Mouse (Mus musculus) E14TG2a.4 (cell line): ENCODE measurements around the gene Mex3d.

Source experiments
- CTCF ChIP-seq: conservative IDR thresholded peaks from 2 replicates; pipeline ENCODE4 v1.5.1; 2014; ENCODE audit warnings: low read length
- NANOG ChIP-seq: IDR thresholded peaks from 2 replicates; pipeline ENCODE4 v1.6.1; 2014; ENCODE audit warnings: borderline replicate concordance, low read length, mixed read lengths
- POU5F1 ChIP-seq: IDR thresholded peaks from 2 replicates; pipeline ENCODE4 v1.6.1; 2014; ENCODE audit warnings: low read length, borderline replicate concordance

DNA sequence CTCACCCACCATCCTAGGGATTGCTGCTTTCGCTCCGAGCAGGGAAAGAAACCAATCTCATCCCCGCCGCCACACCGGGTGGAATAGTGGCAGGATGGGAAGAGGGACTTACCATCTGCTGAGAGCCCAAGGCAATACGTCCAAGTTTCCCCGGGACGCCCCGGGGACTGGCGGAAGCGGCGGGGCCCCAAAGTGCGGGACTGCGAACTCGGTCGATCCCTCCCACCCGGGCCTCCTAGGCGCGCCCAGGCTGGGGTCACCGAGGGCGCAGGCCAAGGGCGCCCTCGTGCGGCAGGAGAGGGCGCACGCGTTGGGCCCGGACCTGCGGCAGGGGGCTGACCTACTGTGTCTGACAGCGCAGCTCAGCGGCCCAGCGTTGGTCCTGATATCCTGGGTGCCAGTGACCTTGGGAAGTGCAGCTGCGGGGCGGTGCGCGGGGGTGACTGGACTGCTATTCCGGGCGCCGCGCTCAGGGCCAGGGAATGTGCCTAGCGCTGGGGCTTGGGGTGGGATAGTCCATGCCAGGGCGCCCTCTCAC, 39.1 kb downstream of the Mex3d start, which contains the start of gene Adamtsl5:
- TF ChIP-seq CTCF (no peak), NANOG (no peak), POU5F1 (no peak)
